Mouse (Mus musculus): ENCODE data around the gene Folr1. TPM values are rescaled to one million over a fixed set of nuclear protein-coding genes. Genes with fewer than 3 reads are reported as not detected.
A peak's percentile ranks its signal among the peaks of the same experiment; 100 is the strongest.

Gene Folr1
- total and polyA plus RNA-seq, 2 experiments from 2014 or later, result 3.9 to 11.5 TPM

DNA sequence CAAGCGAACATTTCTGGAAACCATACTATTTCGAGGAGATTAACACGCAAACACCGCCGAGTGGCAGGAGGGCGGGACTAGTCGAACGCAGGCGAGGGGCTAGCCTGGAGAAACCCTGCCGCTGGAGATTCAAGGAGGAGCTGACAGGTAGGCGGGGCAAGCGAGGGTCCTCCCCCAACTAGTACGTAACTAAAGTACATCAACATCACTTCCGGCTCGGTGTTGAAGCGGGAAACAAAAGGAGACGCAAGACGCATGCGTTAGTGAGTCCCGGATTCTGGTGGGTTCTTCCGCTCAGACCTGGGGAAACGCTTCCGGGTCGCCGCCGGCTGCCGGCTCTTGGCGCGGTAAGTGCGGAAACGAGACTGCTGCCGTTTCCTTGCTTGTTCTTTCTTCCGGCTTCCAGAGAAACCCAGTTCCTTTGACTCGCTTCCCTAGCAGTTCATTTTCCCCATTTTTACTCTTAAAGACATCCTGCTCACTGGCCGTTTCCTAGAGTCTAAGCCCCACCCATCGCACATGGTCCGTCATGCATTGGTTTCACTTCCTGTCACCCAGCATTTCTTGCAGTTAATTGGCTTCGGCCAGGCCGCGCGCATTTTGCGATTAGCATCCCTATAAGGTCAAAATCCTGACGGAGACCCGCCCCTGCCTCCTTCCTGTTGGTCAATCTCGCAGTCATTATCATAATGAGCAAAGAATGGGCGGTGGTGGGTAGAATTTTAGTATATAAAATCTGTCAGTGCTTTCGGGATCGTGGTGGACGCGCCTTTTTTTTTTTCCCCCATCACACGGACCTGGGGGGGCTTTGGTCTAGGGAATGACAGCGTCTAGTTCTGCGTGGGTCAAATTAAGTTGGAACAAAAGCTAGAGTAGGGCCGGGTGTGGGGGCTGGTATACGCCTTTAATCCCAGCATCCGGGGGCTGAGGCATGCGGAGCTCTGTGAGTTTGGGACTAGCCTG lies 25.8 kb upstream of the Folr1 start:
- Histone ChIP-seq H3K4me2 (ENCODE audit: low read depth, low read length, poor library complexity, severe bottlenecking) (peak overlapping the region; percentile 54), H3K9me3 (ENCODE audit: low read length) (no peaks in the 10 kb centered on the region), H3K4me3 (ENCODE audit: low read depth, low read length) (peak overlapping the region; percentile 51), H3K36me3 (ENCODE audit: insufficient read depth, low read length) (peaks cover 5% of the 10 kb centered on the region; the same call in 1 of the 2 replicates), H3K27me3 (ENCODE audit: insufficient read depth, low read length) (no peaks in the 10 kb centered on the region), H3K27ac (ENCODE audit: low read depth, low read length) (peak overlapping the region; percentile 86), H3K9ac (replicated peaks; ENCODE audit: low read length, poor library complexity, severe bottlenecking) (peak overlapping the region; percentile 56), H3K4me1 (ENCODE audit: insufficient read depth, low read length) (0 out of 2 replicates have a peak, but pooled peaks cover 5% of the 10 kb centered on the region)
- ATAC-seq (ENCODE audit: low FRiP score) (peak; percentile 96), DNase-seq (ENCODE audit: low spot score) (peak; percentile 99)
- under 1% methylated on average over 57 of the region's 57 CpGs for WGBS
- no peak for TF ChIP-seq CTCF (IDR thresholded peaks at IDR 0.05)

DNA sequence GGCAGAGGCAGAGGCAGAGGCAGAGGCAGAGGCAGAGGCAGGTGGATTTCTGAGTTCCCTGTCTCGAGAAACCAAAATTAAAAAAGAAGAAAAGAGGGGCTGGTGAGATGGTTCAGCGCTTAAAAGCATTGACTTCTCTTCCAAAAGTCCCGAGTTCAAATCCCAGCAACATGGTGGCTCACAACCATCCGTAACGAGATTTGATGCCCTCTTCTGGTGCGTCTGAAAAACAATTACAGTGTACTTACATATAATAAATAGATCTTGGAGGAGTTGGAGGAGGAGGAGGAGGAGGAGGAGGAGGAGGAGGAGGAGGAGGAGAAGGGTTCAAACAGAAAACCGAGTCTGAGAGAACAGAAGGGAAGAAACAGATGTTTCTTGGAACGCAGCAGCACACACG lies 25.1 kb upstream of the Folr1 start:
- peak overlapping the region; percentile 86 for H3K27ac ChIP-seq (ENCODE audit: low read depth, low read length)
- no peaks in the 10 kb centered on the region for H3K9me3 ChIP-seq (ENCODE audit: low read length)
- peak; percentile 15 for ATAC-seq (ENCODE audit: low FRiP score)
- peak overlapping the region; percentile 41 for H3K4me2 ChIP-seq (ENCODE audit: low read depth, low read length, poor library complexity, severe bottlenecking)
- TF ChIP-seq CTCF (IDR thresholded peaks at IDR 0.05), result peak; percentile 56
- H3K9ac ChIP-seq (replicated peaks; ENCODE audit: low read length, poor library complexity, severe bottlenecking), result peak overlapping the region; percentile 56; the same call in 1 of the 2 replicates
- DNase-seq (ENCODE audit: low spot score), result peak; percentile 24
- H3K36me3 ChIP-seq (ENCODE audit: insufficient read depth, low read length), result peaks cover 5% of the 10 kb centered on the region; the same call in 1 of the 2 replicates
- peak overlapping the region; percentile 51 for H3K4me3 ChIP-seq (ENCODE audit: low read depth, low read length)
- 0 out of 2 replicates have a peak, but pooled peaks cover 5% of the 10 kb centered on the region for H3K4me1 ChIP-seq (ENCODE audit: insufficient read depth, low read length)
- no peaks in the 10 kb centered on the region for H3K27me3 ChIP-seq (ENCODE audit: insufficient read depth, low read length)
- 41% methylated on average over 9 of the region's 9 CpGs for WGBS

DNA sequence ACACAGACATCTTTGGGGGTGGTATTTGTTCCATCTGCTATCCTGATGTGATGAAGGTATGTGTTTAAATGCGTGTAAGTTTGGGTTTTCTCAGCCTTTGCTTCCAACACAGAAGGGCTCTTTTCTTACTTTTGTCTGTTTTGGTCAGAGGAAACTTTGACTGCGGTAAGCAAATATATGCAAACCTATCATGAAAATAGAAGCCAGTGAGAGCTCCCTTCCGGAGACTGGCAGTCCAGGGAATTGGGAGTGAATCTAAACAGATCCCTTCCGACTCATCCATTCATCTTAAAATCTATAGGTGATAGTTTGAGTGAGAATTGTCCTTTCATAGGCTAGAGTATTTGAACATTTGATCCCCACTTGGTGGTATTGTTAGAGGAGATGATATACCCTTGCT lies 17.9 kb upstream of the Folr1 start:
- Histone ChIP-seq H3K27ac (ENCODE audit: low read depth, low read length) (no peak overlapping the region), H3K36me3 (ENCODE audit: insufficient read depth, low read length) (no peaks in the 10 kb centered on the region), H3K4me3 (ENCODE audit: low read depth, low read length) (no peak overlapping the region), H3K9ac (replicated peaks; ENCODE audit: low read length, poor library complexity, severe bottlenecking) (no peak overlapping the region), H3K4me1 (ENCODE audit: insufficient read depth, low read length) (no peaks in the 10 kb centered on the region), H3K27me3 (ENCODE audit: insufficient read depth, low read length) (no peaks in the 10 kb centered on the region), H3K9me3 (ENCODE audit: low read length) (no peaks in the 10 kb centered on the region), H3K4me2 (ENCODE audit: low read depth, low read length, poor library complexity, severe bottlenecking) (no peak overlapping the region)
- no peak for TF ChIP-seq CTCF (IDR thresholded peaks at IDR 0.05)
- DNase-seq (ENCODE audit: low spot score) (no peak), ATAC-seq (ENCODE audit: low FRiP score) (no peak)
- 86% methylated on average over 4 of the region's 4 CpGs for WGBS

DNA sequence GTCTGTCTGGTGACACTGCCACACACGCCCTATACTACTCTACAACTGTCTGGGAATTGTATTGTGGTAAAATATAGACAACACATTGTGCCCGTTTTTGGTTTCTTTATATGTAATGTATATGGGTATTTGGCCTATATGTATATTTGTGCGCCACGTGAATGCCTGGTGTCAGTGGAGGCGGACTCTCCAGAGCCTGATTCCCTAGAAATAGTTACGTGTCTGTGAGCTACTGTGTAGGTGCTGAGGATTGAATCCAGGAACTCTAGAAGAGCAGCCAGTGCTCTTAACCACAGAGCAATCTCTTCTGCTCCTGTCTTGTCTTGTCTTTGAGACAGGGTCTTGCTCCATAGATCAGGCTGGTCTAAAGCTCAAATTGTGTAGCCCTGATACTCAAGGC lies 15.7 kb upstream of the Folr1 start:
- H3K4me2 ChIP-seq (ENCODE audit: low read depth, low read length, poor library complexity, severe bottlenecking), result no peak overlapping the region
- no peak overlapping the region for H3K27ac ChIP-seq (ENCODE audit: low read depth, low read length)
- no peak for DNase-seq (ENCODE audit: low spot score)
- 89% methylated on average over 6 of the region's 6 CpGs for WGBS
- no peak overlapping the region for H3K9ac ChIP-seq (replicated peaks; ENCODE audit: low read length, poor library complexity, severe bottlenecking)
- no peak overlapping the region for H3K4me3 ChIP-seq (ENCODE audit: low read depth, low read length)
- H3K9me3 ChIP-seq (ENCODE audit: low read length), result no peaks in the 10 kb centered on the region
- no peaks in the 10 kb centered on the region for H3K27me3 ChIP-seq (ENCODE audit: insufficient read depth, low read length)
- no peak for TF ChIP-seq CTCF (IDR thresholded peaks at IDR 0.05)
- no peaks in the 10 kb centered on the region for H3K36me3 ChIP-seq (ENCODE audit: insufficient read depth, low read length)
- ATAC-seq (ENCODE audit: low FRiP score), result no peak
- H3K4me1 ChIP-seq (ENCODE audit: insufficient read depth, low read length), result no peaks in the 10 kb centered on the region

DNA sequence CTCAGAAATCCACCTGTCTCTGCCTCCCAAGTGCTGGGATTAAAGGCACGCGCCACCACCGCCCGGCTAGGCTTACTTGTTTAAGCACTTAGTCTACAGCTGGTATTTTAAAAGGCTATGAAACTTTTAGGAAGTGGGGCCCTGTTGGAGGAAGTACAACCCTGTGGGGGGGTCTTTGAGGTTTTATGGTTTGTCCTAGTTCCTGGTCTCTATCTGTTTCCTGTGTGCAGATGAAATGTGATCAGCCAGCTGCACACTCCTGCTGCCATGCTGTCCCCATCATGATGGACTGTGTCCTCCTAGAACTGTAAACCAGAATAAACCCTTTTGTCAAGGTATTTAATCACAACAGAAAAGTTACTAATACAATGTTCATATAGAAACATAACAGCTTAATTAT lies 13.6 kb upstream of the Folr1 start:
- no peak for DNase-seq (ENCODE audit: low spot score)
- Histone ChIP-seq H3K27ac (ENCODE audit: low read depth, low read length) (no peak overlapping the region), H3K9me3 (ENCODE audit: low read length) (no peaks in the 10 kb centered on the region), H3K4me3 (ENCODE audit: low read depth, low read length) (no peak overlapping the region), H3K36me3 (ENCODE audit: insufficient read depth, low read length) (no peaks in the 10 kb centered on the region), H3K9ac (replicated peaks; ENCODE audit: low read length, poor library complexity, severe bottlenecking) (no peak overlapping the region), H3K4me1 (ENCODE audit: insufficient read depth, low read length) (no peaks in the 10 kb centered on the region), H3K4me2 (ENCODE audit: low read depth, low read length, poor library complexity, severe bottlenecking) (no peak overlapping the region), H3K27me3 (ENCODE audit: insufficient read depth, low read length) (no peaks in the 10 kb centered on the region)
- WGBS, result 94% methylated on average over 4 of the region's 4 CpGs
- TF ChIP-seq CTCF (IDR thresholded peaks at IDR 0.05), result no peak
- ATAC-seq (ENCODE audit: low FRiP score), result no peak
